Mouse (Mus musculus) E14TG2a.4 (cell line): ENCODE measurements at regions not wholly inside any gene's neighbourhood (a gene's known extent, or its start where the extent isn't known, plus 50 kb on each side); places are given as distances from the start of the nearest gene placed in this dataset.

Experiments
- CTCF ChIP-seq: conservative IDR thresholded peaks from 2 replicates; pipeline ENCODE4 v1.5.1; 2014; ENCODE audit warnings: low read length
- POU5F1 ChIP-seq: IDR thresholded peaks from 2 replicates; pipeline ENCODE4 v1.6.1; 2014; ENCODE audit warnings: low read length, borderline replicate concordance

DNA sequence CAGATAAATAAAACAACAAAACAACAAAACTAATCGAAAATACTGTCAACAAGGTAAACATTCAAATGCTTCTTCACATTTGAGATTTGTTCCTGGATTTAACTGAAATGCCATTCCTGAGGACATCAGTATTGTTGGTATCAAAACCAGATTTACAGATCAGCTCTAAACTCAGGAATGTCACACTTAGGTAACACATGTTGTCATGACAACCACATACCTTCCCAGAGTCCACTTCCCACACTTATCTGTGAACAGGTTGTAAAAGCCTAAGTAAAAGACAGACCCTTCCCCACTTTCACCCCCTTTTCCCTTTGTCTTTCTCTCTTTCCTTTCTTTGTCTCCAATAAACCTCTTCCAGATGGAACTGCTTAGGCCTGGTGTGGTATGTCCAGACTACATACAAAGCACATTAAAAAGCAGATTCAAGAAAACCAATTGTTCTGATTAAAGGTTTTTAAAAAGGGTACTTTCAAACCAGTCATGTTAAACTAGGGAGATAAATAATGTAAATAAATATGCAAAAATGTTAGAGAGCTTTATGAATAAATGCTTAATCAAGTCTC, 438.2 kb upstream of the Depdc1a start:
- no peak for TF ChIP-seq CTCF
- TF ChIP-seq POU5F1 = no peak
